Mouse (Mus musculus): Measurements from ENCODE around the gene Tmem144.

DNA sequence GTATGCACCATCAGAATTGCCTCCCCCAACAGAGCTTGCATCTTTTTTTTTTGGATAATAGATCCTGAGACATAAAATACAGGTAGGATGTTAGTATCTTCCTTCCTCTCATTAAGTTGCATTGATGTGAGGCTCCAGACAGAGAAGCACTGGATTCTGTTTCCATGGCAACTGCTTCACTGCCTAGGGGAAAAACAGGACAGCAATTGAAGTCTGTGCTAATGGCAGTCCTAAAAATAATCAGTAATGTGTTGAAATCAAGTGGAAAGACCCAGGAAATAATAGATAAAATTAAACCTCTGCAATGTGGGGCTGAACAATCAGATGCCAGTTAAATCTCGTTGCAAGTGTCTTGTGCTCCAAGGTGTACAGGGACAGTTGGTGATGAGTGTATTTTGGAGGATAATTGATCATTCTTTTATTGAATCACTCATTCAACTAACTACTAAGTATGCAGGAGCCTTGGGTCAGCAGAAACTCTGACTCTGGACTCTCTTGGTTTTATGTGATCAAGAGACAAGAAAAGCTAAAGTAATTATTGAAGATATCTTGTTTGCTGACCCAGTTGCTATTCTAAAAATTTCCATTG is 14.6 kb upstream of the Tmem144 start:
- no peak for TF ChIP-seq GATA1 (IDR thresholded peaks at IDR 0.05; ENCODE audit: low read length)
- no peak for TF ChIP-seq TAL1 (IDR thresholded peaks at IDR 0.05; ENCODE audit: low read length)
